Mouse (Mus musculus): ENCODE measurements around the gene Gsdme.

GRCm38 (mm10) chr6:50244126-50244525 is 19.5 kb downstream of the Gsdme start:
- no peak for TF ChIP-seq CTCF (conservative IDR thresholded peaks at IDR 0.05; ENCODE audit: insufficient read depth, insufficient read length, low read depth, low read length)
- no peak for TF ChIP-seq POLR2A (IDR thresholded peaks at IDR 0.05; ENCODE audit: low read depth, low read length)

All from kidney, adult 2 months (tissue).